Mouse (Mus musculus) liver, embryonic 14.5 days (tissue): ENCODE measurements around the gene Lrrc72.

Experiments
- CTCF ChIP-seq: IDR thresholded peaks from 2 replicates; pipeline ENCODE4 v1.5.1; 2016; ENCODE audit warnings: antibody characterized with exemption, low read depth, control low read depth
- EP300 ChIP-seq: IDR thresholded peaks from 2 replicates; pipeline ENCODE4 v1.6.1; 2016; ENCODE audit warnings: antibody characterized with exemption, low read depth

- TF ChIP-seq CTCF (no peak), EP300 (no peak)
Observed at GRCm38 (mm10) chr12:36291346-36291745, 38.1 kb upstream of the Lrrc72 start.
